Mouse (Mus musculus): ENCODE results near the gene Rab6a.

DNA sequence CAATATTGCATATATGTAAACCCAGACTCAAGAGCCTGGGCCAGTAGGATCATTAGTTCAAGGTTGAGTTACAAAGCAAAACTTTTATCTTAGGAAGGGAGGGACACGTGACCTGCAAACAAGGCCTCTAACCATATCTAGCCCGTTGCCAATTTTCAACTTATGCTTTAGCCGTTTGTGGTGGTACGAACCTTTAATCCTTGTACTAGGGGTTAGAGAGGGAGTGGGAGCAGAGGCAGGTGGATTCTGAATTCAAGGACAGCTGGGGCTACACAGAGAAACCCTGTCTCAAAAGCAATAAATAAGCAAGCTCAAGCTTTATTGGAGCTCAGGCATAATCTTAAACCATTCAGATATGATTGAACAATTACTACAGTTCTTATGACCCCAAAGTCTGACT is 35.2 kb downstream of the Rab6a start:
- no peak for TF ChIP-seq CTCF (IDR thresholded peaks at IDR 0.05; ENCODE audit: insufficient read depth, low read depth, low read length)
- TF ChIP-seq POLR2A (IDR thresholded peaks at IDR 0.05; ENCODE audit: insufficient read depth, low read depth, low read length), result no peak

Data from olfactory bulb, adult 2 months (tissue).